Mouse (Mus musculus) adrenal gland, adult (tissue): ENCODE measurements at regions not wholly inside any gene's neighbourhood (a gene's known extent, or its start where the extent isn't known, plus 50 kb on each side); places are given as distances from the start of the nearest gene placed in this dataset.

Experiments
- DNase-seq, 2 experiments: peaks; one replicate each; pipeline ENCODE4 v3.0.0; 2022 to 2023; ENCODE audit warnings: low spot score in 1 of 2; ENCODE audit not compliant: inconsistent age in 2 of 2

DNA sequence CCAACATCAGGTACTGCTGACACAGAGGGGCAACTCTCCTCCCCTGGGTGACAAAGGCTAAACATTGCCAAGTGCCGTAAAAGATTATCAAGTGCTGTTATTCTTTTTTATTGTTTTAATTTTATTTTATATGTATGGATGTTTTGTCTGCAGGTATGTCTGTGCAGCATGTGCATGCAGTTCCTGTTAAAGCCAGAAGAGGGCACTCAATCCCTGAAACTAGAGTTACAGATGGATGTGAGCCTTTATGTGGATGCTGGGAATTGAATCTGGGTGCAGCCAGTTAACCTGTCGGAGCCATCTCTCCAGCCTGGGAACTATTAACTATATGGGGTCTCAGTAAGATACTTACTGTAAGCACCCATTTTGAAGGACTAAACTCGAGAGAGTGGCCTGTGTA lies 104.4 kb upstream of the Slc22a12 start:
- no peak for DNase-seq

DNA sequence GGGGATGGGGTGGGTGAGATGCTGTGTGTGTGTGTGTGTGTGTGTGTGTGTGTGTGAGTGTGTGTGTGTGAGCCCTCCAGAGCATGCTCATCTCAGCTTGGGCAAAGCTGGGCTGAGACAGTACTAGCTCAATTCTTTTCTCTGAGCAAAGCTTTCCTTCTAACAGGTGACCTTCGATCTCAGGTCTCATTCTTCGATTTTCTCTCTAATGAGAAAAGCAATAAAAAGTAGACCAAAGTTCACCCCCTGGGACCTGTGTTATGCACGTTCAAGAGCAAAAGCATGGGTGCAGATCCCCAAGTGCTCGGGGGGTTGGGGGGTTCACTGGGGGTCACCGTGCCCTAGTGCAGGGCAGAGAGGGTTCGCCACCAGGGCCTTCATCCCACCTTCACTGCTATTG lies 103.1 kb upstream of the Slc22a12 start:
- DNase-seq: no peak

DNA sequence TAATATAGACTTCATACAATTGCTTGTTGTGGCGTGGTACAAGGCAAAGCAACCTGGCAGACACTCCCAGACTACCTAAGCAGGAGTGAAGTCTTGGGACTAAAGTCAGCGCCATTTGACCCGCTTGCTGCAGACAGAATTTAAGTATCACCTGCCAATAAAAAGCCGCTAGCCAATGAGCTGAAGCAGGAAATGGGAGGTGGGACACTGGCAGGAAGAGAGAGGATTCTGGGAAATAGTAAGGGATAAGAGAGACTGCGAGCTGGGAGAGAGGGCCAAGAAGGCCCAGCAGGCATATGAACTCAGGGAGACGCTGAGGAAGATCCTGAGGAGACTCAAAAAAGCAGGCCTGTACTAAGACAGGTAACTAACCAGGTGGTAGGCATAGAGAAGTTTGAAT lies 102.0 kb upstream of the Slc22a12 start:
- no peak for DNase-seq

DNA sequence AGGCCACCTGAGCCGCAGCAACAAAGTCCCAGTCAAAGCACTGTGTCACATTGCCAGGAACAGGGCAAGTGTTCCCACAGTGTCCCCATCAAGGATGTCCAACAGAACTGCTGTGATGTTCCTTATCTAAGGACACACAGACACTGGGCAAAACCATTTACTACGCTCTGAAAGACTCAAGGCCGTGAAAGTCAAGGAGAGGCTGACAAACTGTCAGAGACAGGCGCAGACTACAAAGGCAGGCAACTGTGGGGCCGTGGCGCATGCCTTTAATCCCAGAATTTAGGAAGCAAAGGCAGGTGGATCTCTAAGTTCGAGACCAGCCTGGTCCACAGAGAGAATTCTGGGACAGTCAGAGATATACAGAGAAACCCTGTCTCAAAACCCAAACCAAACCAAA lies 96.8 kb upstream of the Slc22a12 start:
- peak; percentile 31 to 68 for DNase-seq

DNA sequence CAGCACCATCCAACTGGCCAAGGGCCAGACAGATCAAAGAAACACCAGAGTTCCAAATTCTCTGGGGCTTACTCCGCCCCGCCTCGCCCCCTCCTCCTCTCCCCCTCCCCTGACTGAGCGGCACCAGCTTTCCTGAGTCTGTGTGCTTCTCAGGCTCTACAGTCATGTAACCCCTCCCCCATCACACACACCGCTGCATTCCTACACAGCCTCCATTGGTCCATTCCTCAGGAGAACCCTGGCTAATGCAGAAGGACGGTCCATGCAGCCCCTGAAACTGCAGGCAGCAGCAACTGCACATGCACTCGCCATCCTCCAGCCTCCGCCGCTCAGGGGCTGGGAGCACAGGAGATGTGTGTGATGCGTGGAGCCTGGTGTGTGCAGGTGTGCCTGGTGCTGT lies 90.6 kb upstream of the Slc22a12 start:
- DNase-seq: peak in 1 of 2 experiments; percentile 26

DNA sequence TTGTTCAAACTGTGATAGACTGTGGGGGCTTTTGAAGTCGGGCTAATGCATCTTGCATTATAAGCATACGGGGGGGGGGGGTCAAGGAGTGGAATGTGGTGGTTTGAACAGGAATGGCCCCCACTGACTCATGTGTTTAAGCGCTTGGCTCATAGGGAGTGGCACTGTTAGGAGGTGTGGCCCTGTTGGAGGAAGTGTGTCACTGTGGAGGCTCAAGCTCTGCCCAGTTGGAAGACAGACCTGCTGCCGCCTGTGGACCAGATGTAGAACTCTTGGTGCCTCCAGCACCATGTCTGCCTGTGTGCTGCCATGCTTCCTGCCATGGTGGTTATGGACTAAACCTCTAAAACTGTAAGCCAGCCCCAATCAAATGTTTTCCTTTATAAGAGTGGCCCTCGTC lies 89.0 kb upstream of the Slc22a12 start:
- DNase-seq: no peak

DNA sequence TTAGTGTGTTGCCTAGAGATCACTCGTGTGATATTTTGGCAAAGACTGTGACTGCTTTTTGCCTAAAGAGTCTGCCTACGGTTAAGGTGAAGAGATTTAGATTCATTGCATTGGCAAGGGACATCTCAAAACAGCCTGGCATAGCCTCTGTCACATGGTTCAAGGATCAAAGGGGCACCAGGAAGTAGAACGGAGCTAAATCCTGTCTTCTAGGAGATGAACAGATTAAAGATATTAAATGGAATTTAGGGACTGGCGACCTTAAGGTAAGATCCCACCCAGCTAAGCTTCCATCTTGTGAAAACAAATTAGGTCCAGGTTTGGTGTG lies 87.7 kb upstream of the Slc22a12 start:
- no peak for DNase-seq

DNA sequence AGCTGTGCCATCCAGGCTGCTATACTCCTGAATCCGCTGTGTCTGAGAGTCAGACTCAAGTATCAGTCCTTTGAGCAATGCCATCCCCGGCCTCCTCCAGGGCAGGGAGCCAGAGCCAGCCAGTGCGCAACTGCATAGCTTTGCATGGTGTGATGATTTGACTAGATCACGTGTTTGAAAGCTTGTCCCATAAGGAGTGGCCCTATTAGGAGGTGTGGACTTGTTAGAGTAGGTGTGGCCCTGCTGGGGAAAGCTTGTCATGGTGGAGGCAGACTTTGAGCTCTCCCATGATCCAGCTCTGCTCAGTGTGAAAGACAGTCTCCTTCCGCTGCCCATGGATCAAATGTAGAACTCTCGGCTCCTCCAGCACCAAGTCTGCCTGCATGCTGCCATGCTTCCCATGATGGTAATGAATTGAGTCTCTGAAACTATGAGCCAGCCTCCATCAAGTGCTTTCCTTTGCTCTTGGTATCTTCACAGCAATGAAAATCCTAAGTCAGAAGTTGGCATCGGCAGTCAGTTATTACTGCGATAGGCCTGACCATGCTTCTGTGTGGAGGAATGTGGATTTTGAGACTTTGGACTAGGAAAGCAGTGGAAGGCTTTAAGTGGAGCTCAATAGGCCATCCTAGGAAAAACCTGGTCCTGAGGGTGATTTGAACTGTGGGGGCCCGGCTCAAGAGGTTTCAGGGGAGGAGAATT lies 87.2 kb upstream of the Slc22a12 start:
- no peak for DNase-seq

DNA sequence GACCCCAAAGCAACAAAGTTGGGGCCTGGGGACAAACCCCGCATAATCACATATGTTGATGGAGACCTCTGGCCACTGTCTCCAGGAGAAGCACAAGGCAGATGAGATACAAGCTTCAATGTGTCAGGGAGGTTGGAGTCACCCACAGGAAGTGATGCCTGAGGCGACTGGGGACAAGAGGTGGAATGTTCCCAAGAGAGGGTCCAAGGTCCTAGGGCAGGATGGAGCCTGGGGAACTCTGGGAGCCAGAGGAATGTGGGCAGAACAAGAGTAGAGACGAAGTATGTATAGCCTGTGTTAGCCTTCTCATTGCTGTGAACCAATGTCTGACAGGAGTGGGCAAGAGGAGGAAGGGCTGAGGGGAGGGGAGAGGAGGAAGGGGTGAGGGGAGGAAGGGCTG lies 82.7 kb upstream of the Slc22a12 start:
- DNase-seq: no peak

DNA sequence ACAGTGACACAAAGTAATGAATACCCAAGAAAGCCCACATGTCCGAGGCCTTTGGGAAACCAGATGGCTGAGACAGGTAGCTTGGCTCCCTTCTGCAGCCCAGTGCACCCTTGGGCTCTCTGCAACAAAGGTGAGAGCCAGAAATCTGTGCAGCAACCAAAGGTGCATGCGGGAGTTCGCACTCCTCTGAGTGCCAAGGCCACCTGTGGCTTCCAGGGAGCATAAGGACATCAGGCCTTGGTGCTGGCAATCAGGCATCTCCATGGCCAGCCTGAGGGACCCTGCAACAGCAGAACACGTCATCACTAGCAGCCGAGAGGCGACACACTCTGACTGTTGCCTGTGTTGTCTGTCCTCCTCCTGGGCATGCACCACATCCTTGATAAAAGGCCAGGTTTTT lies 78.2 kb upstream of the Slc22a12 start:
- no peak for DNase-seq

DNA sequence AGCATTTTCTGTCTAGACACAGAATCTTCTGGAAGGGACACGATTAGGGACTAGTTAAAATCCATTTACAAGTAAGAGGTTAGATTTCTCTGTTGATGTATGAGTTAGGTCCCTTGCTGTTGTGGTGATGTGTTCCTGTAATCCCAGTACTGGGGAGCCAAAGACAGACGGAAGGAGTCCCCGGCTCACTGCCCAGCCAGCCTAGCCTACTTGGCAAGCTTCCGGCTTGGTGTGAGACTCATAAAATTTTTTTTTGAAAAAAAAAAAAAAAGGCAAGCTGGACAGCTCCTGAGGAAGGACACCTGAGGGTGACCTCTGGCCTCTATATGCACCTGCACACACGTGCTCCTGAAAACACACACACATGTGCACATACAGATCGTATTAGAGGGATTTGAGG lies 76.7 kb upstream of the Slc22a12 start:
- no peak for DNase-seq

DNA sequence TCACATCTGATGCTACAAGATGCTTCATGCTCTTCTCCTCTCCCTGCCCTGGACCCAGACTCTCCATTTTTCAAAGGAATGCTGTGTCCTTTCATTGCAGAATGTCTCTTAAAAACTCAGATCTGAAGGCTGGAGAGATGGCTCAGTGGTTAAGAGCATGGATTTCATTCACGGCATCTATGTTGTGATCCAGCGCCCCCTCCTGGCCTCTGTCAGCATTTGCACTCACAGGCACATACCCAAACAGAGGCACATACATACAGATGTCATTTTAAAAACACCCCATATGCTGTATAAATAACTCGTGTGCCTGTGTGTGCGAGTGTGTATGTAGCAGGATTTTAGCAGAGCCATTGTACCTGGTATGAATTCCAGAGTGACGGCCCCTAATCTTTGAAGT lies 73.8 kb upstream of the Slc22a12 start:
- no peak for DNase-seq

DNA sequence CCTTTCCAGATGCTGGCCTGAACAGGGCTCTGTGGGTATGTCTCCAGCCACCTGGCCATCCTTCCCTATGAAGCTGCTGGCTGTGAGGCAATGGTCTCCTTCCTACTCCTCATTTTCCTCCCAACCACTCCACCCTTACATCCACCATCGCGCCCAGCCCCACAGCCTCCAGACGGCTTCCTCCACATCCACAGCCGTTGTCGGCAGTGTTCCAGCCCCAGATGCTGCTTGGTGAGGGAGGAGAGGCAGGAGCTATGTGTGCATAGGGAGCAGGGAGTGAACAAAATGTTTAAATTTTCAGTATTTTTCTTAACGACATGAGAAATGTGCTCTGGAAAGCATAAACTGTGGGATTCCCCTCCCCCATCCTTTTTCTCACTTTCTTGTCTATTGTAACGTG lies 69.6 kb upstream of the Slc22a12 start:
- no peak for DNase-seq

DNA sequence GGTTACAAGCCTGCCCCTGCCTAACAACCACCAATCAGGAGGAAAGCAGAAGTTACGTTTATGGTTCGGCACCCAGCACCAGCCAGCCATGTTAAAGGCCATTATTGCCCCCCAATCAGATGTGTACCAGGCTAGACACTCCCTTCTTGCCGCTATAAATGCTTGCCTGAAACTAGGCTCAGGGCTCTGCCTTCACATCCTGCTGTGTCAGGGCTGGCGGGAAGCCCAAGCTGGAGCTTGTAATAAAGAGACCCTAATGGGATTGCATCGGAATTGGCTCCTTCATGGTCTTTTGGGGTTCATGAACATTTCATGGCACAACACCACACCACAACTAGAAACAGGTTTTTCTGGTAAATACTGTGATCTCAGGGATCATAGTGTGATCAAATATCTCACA lies 69.1 kb upstream of the Slc22a12 start:
- DNase-seq: no peak

DNA sequence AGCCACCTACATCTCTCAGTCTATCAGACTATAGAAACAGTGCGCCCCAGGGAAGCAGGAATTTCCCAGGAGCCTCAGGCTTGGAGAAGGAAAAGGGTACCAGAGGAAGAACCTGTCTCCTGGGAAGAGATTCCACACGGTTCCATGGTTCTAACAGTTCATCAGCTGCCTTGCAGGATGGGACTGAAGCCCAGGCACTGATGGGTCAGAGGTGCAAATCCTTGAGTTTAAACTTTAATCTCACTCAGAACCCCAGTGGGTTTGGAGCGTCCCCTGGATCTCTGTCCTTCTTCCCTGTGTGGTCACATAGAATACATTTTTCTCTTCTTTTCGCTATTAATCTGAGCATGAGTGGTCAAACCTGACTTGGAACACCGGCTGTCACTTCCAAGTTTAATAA lies 67.9 kb upstream of the Slc22a12 start:
- no peak for DNase-seq

DNA sequence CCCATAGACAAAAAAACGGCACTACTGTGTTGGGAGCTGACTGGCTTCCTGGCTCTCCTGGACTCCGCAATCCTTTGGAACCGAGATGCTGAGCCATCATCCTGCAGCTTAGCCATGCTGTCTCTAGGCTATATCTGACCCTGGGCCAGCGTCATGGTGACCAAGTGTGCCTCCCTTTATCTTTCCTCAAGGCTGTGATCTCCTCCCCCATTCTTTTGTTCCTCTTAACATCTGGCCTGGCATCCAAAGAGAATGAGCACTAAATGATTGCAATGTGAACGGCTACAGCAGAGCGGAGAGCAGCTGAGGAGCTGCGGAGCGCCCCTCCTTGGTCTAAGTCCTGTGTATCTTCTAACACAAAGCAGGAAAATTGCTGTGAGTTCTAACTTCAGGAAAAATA lies 67.2 kb upstream of the Slc22a12 start:
- no peak for DNase-seq

DNA sequence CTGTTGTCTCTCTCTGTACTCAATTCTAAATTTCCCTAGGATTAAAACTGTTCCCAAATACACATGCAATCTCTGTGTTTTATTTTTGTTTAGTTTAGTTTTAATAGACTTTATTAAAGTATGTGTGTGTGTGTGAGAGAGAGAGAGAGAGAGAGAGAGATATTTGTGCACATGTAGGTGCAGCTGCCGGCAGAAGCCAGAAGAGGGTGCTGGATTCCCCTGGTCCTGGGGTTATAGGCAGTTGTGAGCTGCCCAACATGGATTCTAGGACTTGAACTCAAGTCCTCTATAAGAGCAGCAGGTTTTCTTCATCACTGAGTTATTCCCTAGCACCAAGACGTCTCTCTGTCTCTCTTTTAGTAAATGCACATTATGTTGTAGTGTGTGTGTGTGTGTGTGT lies 64.7 kb upstream of the Slc22a12 start:
- no peak for DNase-seq

DNA sequence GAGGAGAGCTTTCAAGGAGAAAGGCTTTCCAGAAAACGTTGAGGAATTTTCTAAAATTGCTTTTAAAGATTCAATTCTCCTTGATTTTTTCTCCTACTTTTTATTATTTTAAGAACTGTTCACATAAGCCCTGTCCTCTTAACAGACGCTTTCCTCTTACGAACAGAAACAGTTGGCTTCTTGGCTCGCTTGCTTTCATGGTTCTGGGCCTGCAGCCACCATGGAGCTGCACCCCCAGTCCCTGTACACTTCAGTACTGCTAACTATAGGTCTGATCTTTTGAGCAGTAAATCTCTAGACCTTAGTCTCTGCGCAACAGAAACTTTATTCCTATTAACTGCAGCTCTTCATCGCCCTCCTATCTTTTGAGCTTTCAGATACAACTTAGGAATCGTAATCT lies 63.8 kb upstream of the Slc22a12 start:
- no peak for DNase-seq

DNA sequence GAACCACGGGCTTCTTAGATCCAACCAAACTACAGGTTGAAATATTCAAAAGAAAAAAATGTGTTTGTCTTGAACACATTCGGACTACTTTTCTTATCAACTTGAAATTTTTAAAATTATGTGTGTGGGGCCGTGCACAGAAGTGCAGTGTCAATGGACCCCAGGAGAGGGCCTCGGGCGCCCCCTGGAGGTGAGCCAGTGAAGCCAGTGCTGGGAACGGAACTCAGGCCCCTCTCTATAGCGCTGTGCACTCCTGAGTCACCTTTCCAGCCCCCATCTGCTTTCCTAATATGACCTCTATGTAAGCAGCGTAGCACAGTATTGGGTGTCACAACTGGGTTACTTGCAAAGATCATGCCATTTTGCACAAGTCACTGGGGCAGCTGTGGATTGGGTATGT lies 61.9 kb upstream of the Slc22a12 start:
- no peak for DNase-seq

DNA sequence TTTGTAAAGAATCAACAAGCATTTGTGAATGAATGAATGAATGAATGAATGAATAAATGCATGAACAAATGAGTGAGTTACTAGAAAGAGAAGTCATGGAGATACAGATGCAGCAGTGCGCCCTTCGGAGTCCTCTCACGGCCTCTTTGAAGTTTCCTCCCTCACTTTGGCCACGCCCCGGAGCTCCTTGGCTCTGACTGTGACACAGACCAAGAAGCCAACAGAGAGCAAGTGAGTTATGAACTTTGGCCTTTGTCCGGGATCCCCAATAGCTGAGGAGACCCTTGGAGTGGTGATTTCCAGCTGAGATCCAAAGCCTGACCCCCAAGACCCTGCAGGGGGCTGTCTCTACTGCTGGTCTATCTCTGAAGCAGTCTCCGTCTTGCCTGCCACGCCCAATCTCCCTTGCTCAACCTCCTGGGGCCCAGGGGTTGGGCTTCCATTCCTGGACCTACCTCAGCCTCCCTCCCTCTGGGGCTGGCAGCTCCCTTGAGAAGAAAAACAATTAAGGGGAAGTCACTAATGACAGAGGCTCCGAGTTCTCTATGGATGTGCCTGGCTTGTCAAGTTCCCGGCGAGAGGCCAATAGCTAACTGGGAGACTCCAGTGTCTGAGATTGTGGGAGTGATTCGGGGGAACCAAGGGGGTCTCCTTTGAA lies 58.2 kb upstream of the Slc22a12 start:
- DNase-seq: no peak

DNA sequence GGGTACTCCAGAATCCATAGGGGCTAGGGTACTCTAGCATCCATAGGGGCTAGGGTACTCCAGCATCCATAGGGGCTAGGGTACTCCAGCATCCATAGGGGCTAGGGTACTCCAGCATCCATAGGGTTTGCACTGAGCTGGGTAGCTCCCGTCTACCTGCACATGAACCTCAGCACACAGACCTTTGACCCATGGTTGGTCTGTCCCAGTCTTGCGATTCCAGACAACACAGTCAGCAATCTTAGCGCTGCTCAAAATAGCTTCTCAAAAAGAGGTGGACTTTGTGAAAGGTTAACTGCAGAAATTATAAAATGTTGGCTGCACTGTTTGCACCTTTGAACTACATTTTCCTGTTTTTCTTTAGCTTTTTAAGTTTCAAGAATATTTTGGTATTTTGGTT lies 56.4 kb upstream of the Slc22a12 start:
- no peak for DNase-seq

DNA sequence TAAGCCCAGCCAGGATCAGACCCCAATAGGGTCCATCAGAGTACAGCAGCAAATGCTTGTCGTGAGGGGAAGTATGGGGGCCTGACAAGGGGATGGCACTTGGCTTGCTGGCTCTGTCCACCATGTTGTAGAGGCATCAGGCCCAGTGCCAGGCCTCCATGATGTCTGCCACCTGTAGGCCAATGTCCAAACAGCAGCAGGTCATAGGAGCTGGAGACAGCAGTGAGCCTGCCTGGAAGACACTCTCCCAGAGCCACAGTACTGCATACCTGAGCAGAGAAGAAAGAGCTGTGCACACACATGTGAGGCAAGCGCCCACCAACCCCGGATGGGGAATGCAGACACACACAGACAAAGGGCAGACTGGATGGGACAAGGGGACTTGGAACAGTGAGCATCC lies 55.4 kb upstream of the Slc22a12 start:
- no peak for DNase-seq

DNA sequence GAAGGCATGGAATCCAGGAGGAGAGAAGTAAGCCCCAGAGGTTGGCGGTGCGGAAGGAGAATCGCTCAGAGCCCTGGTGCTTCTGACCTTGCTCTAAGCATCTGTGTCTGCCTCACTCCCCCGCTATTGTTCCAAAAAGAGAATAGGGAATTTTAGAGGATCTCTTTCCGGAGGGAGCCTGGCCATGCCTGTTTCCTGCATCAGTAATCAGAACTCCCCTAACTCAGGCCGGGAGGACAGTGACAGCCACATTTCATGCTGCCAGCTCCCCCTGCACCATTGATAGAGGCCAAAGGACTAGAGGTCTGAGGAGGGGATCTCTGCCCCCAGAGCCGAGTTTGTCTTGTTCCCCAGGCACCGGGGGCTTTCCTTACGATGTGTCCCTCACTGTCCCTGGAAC lies 53.0 kb upstream of the Slc22a12 start:
- DNase-seq: no peak
